In genomic region chr12:71865937-71866336, GRCm38 (mm10) we compare ENCODE assay signal across 25 mouse cellular contexts. TPM values are rescaled to one million over a fixed set of nuclear protein-coding genes. Genes with fewer than 3 reads are reported as not detected.
DNase-seq lines count a peak whose midpoint lies in the region; ATAC-seq lines count a peak whose summit lies in the region.
"Had no signal": no experiment of that assay in that cellular context is flagged by ENCODE, and none has a peak within 500 bp of the region (broad histone marks: within the 10 kb centered on the region; RNA-seq: fewer than 3 reads in every experiment).

No protein-coding gene starts in this region.

- WGBS in heart, embryonic 10.5 days: 39% methylated on average over 3 of the region's 3 CpGs
- 33% methylated on average over 3 of the region's 3 CpGs for WGBS in heart, embryonic 13.5 days
- WGBS in heart, embryonic 16.5 days: 60% methylated on average over 3 of the region's 3 CpGs

- H3K4me1 ChIP-seq in heart, embryonic 10.5 days: peaks cover 88% of the 10 kb centered on the region
- peaks cover 99% of the 10 kb centered on the region for H3K4me1 ChIP-seq in heart, embryonic 13.5 days
- peaks cover 67% of the 10 kb centered on the region for H3K4me1 ChIP-seq in heart, embryonic 16.5 days (ENCODE audit: control insufficient read depth, insufficient read depth, low read length)

- H3K9me3 ChIP-seq in heart, embryonic 10.5 days: no peaks in the 10 kb centered on the region
- H3K9me3 ChIP-seq in heart, embryonic 13.5 days: no peaks in the 10 kb centered on the region
- no peaks in the 10 kb centered on the region for H3K9me3 ChIP-seq in heart, embryonic 16.5 days (replicated peaks; ENCODE audit: control insufficient read depth, low read length)
- H3K9me3 ChIP-seq: embryonic facial prominence, embryonic 12.5 days; embryonic facial prominence, embryonic 15.5 days; hindbrain, embryonic 10.5 days; hindbrain, embryonic 13.5 days; intestine, embryonic 15.5 days; kidney, embryonic 15.5 days had no signal

- no peak for ATAC-seq in heart, embryonic 13.5 days (ENCODE audit: extremely low read depth, insufficient number of reproducible peaks, low FRiP score, low TSS enrichment)
- ATAC-seq in heart, embryonic 16.5 days (replicated peaks; ENCODE audit: extremely low read depth, insufficient read depth, low FRiP score): no peak
- ATAC-seq: forebrain, embryonic 14.5 days; forebrain, postnatal 0 days; hindbrain, embryonic 16.5 days; intestine, embryonic 15.5 days had no signal

- no peak overlapping the region for H3K4me3 ChIP-seq in heart, embryonic 10.5 days
- no peak overlapping the region for H3K4me3 ChIP-seq in heart, embryonic 13.5 days
- no peak overlapping the region for H3K4me3 ChIP-seq in heart, embryonic 16.5 days (ENCODE audit: low read length)
- H3K4me3 ChIP-seq: embryonic facial prominence, embryonic 12.5 days; embryonic facial prominence, embryonic 15.5 days; hindbrain, embryonic 10.5 days; hindbrain, embryonic 13.5 days; intestine, embryonic 15.5 days; kidney, embryonic 15.5 days had no signal

- DNase-seq in heart, embryonic 10.5 days (ENCODE audit: low spot score): no peak
- no peak for DNase-seq in heart, postnatal 4 days
- no peak for DNase-seq in heart, postnatal 25 days (ENCODE audit: low spot score)
- no peak for DNase-seq in heart, adult 8-10 months (ENCODE audit: low spot score)
- DNase-seq: adrenal gland, adult 2 months; adrenal gland, postnatal 14 days; B cell, adult 2 months; cerebellum, adult 11 months; cerebellum, adult 2 months; cerebellum, adult 9-11 months; cerebellum, postnatal 25 days; forebrain, postnatal 0 days; gastrocnemius, postnatal 25 days; kidney, adult 11 months; kidney, adult 8-10 months had no signal

- H3K4me2 ChIP-seq in heart, embryonic 13.5 days: no peak overlapping the region
- H3K4me2 ChIP-seq in heart, embryonic 16.5 days (ENCODE audit: low read depth, low read length): no peak overlapping the region
- H3K4me2 ChIP-seq: embryonic facial prominence, embryonic 12.5 days; embryonic facial prominence, embryonic 15.5 days; hindbrain, embryonic 13.5 days; intestine, embryonic 15.5 days; kidney, embryonic 15.5 days had no signal

- intact Hi-C loops in heart, postnatal 25 days (cut with DNase I): no loop called here

- peaks cover 2% of the 10 kb centered on the region for H3K36me3 ChIP-seq in heart, embryonic 10.5 days
- H3K36me3 ChIP-seq in heart, embryonic 13.5 days: peaks cover 11% of the 10 kb centered on the region
- H3K36me3 ChIP-seq in heart, embryonic 16.5 days (ENCODE audit: control insufficient read depth, insufficient read depth): 0 out of 2 replicates have a peak, but pooled peaks cover 5% of the 10 kb centered on the region
- H3K36me3 ChIP-seq: embryonic facial prominence, embryonic 12.5 days; embryonic facial prominence, embryonic 15.5 days; hindbrain, embryonic 10.5 days; intestine, embryonic 15.5 days; kidney, embryonic 15.5 days had no signal

- H3K9ac ChIP-seq in heart, embryonic 13.5 days: no peak overlapping the region
- no peak overlapping the region for H3K9ac ChIP-seq in heart, embryonic 16.5 days (ENCODE audit: low read length)
- H3K9ac ChIP-seq: embryonic facial prominence, embryonic 12.5 days; embryonic facial prominence, embryonic 15.5 days; forebrain, postnatal 0 days; hindbrain, embryonic 13.5 days; intestine, embryonic 15.5 days; kidney, embryonic 15.5 days had no signal

- no peaks in the 10 kb centered on the region for H3K27me3 ChIP-seq in heart, embryonic 10.5 days (ENCODE audit: insufficient read depth, poor library complexity, severe bottlenecking)
- H3K27me3 ChIP-seq in heart, embryonic 13.5 days (replicated peaks): no peaks in the 10 kb centered on the region
- no peaks in the 10 kb centered on the region for H3K27me3 ChIP-seq in heart, embryonic 16.5 days (ENCODE audit: control insufficient read depth, insufficient read depth, low read length)
- H3K27me3 ChIP-seq: embryonic facial prominence, embryonic 12.5 days; embryonic facial prominence, embryonic 15.5 days; hindbrain, embryonic 13.5 days; intestine, embryonic 15.5 days; kidney, embryonic 15.5 days had no signal

- peak overlapping the region; percentile 47; the same call in 1 of the 2 replicates for H3K27ac ChIP-seq in heart, embryonic 10.5 days
- H3K27ac ChIP-seq in heart, embryonic 13.5 days (replicated peaks): peak overlapping the region; percentile 48
- 0 out of 2 replicates have a peak overlapping the region, but pooled peaks have one; percentile 25 for H3K27ac ChIP-seq in heart, embryonic 16.5 days (ENCODE audit: low read length)
- H3K27ac ChIP-seq: embryonic facial prominence, embryonic 12.5 days; embryonic facial prominence, embryonic 15.5 days; hindbrain, embryonic 10.5 days; hindbrain, embryonic 13.5 days; intestine, embryonic 15.5 days; kidney, embryonic 15.5 days had no signal

RNA-seq across cellular contexts. Expression of gene Daam1, which starts 35.1 kb away (rescaled TPM):
- polyA plus RNA-seq in heart, embryonic 10.5 days (2016; fragmentation: Nextera tagmentation; extraction: Ambion mirVana): 11.5 and 20.1 TPM in 2 replicates
- total RNA-seq in heart, postnatal 4 days (2021): 10 to 100 TPM; 88.8 to 92.1 TPM
- 18.5 and 18.6 TPM in 2 replicates for polyA plus RNA-seq in heart, embryonic 13.5 days (2015; fragmentation: Nextera tagmentation; extraction: Ambion mirVana)
- 10 to 100 TPM; 78.6 to 79.5 TPM for total RNA-seq in heart, postnatal 25 days (2021)
- 21.6 and 21.7 TPM in 2 replicates for polyA plus RNA-seq in heart, embryonic 16.5 days (2015; fragmentation: Nextera tagmentation; extraction: Ambion mirVana)
- 10 to 100 TPM; 63.9 to 82.9 (median 76.6) TPM for total RNA-seq in heart, adult 8-10 months (2022)
